Mouse (Mus musculus) olfactory bulb, adult 2 months (tissue): ENCODE results near the gene Gm13276.

Experiments
- CTCF ChIP-seq: fragments of 200-500 bp; IDR thresholded peaks from 2 replicates; pipeline ENCODE4 v1.5.1; 2012; ENCODE audit warnings: low read depth, mild to moderate bottlenecking, low read length, moderate library complexity; ENCODE audit not compliant: insufficient read depth
- POLR2A ChIP-seq: fragments of 200-500 bp; IDR thresholded peaks from 2 replicates; pipeline ENCODE4 v1.6.1; 2012; ENCODE audit warnings: mild to moderate bottlenecking, low read depth, low read length, moderate library complexity; ENCODE audit not compliant: insufficient read depth

GRCm38 (mm10) chr4:88830523-88830922 lies 45.0 kb downstream of the Gm13276 start:
- TF ChIP-seq POLR2A = no peak
- TF ChIP-seq CTCF = no peak
